Mouse (Mus musculus) Patski (cell line): ENCODE measurements around the gene Slu7. TPM values are rescaled to one million over a fixed set of nuclear protein-coding genes. Genes with fewer than 3 reads are reported as not detected.

Source experiments
- ATAC-seq: fragments of 100-300 bp; one replicate; pipeline ENCODE4 v1.8.0; 2021
- CTCF ChIA-PET: fragments of 350-600 bp; sonication (Branson Sonifier 250); formaldehyde crosslinking; loops from one replicate; lab custom pipeline; 2022; ENCODE audit warnings: inconsistent platforms; lab: Charles Lee
- POLR2A ChIA-PET: fragments of 350-600 bp; sonication (Branson Sonifier 250); formaldehyde crosslinking; loops from one replicate; lab custom pipeline; 2022; ENCODE audit warnings: antibody characterized with exemption, inconsistent platforms; lab: Charles Lee
- DNase-seq: peaks from one replicate; pipeline ENCODE4 v3.0.0-alpha.2; 2011; ENCODE audit warnings: low read depth, low spot score
- H3K27me3 ChIP-seq: fragments of 371-371 bp; one replicate; pipeline ENCODE4 v1.5.1; 2021
- CTCF ChIP-seq: fragments of 100-300 bp; IDR thresholded peaks from one replicate; pipeline ENCODE4 v1.5.1; 2021
- in situ Hi-C: fragments of 300-500 bp; cut with MboI; formaldehyde crosslinking; loops from 3 replicates; pipeline ENCODE4 v1.11.1; 2018; ENCODE audit warnings: low pct_unique_long_range_greater_than_20kb, mixed read lengths
- polyA plus RNA-seq: library from polyadenylated mRNA; unstranded; gene quantifications from one replicate; pipeline ENCODE4 v1.2.3, GENCODE M21; 2021

Slu7 gene
- polyA plus RNA-seq, 1 experiment from 2014 or later: 55.8 TPM

DNA sequence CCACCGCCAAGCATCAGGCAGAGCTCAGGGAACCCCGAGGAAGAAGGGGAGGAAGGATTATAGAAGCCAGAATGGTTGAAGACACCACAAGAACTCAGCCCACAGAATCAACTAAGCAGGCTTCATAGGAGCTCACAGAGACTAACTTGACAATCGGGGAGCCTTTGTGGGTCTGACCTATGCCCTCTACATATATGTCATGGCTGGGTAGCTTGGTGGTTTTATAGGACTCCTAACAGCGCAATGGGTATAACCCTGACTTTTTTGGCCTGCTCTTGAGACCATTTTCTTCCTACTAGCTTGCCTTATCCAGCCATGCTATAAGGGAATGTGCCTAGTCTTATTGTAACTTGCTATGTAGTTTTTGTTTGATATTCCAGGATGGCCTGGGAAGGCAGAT, 37.3 kb upstream of the Slu7 start:
- CTCF ChIA-PET: interaction anchor here (1.5 kb wide), 1 partner anchor 16 kb away, joined by 3 read pairs; no protein-coding TSS in a partner anchor
- no peak for TF ChIP-seq CTCF
- DNase-seq (no peak), ATAC-seq (no peak)
- peaks cover 47% of the 10 kb centered on the region for H3K27me3 ChIP-seq
- in situ Hi-C loops: no loop called here
- POLR2A ChIA-PET: no interaction called here

DNA sequence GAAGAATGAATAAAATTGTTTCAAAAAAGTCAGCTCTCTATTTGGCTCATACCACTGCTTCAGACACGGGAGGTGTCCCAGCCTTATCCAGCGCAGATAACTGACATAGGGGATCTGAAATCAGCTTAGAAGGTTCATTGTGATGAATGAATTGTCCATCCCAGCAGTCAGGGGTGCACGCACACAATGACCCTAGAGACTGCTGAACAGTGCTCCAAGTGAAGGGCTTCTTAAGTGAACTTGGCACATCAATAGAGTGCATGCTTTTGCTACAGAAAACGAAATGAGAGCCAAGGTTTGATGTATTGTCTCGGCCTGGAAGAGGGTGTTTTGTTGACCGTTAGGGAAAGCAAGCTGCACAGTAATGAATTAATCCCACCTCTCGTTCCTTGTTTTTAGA, 36.9 kb upstream of the Slu7 start:
- ChIA-PET CTCF (interaction anchor here (1.5 kb wide), 1 partner anchor 15 kb away, joined by 3 read pairs; no protein-coding TSS in a partner anchor), POLR2A (no interaction called here)
- H3K27me3 ChIP-seq: peaks cover 51% of the 10 kb centered on the region
- in situ Hi-C loops: no loop called here
- no peak for TF ChIP-seq CTCF
- no peak for ATAC-seq
- DNase-seq: no peak

DNA sequence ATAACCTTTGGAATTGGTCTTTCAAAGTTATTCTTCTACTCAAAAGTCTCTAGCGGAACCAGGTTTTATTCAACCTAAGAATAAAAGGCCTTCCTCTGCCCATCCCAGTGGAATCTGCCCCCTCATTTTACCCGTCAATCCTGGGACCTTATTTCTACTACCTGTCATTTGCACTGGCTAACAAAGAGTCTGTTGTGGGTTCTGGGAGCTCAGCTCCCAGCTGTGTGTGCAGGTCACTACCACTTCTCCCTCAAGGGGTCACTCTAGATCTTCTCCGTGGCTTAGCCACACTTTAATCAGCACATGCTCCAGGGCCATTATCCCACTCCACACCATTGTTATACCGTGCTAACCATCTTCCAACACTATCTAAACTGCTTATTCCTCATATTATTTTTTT, 34.2 kb upstream of the Slu7 start:
- ChIA-PET POLR2A (interaction anchor here (0.6 kb wide), 1 partner anchor 11 kb away, joined by 3 read pairs; no protein-coding TSS in a partner anchor), CTCF (interaction anchor here (1.2 to 1.6 kb wide), 2 partner anchors 9 to 12 kb away, joined by 3 to 5 read pairs; no protein-coding TSS in a partner anchor)
- peak; percentile 55 for TF ChIP-seq CTCF
- ATAC-seq (peak; percentile 51), DNase-seq (no peak)
- H3K27me3 ChIP-seq: peaks cover 55% of the 10 kb centered on the region
- in situ Hi-C loops: no loop called here

DNA sequence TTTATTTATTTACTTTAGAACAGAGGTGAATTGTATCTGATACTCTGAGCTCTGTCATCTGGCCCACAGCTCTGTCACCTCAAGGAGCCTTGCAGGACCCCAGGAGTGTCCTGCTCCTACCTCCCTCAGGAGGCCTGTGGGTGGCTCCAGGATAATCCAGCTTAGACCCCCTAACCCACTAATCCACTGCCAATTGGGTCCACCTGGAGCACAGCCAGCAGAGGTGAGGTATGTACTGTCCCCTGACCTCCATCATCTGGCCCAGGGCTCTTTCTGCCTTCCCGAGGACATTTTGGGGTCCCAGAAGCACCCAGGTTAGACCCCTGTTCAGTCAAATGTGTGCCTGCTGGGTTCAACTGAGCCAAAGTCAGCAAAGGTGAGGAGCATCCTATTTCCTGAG, 33.4 kb upstream of the Slu7 start:
- in situ Hi-C loops: no loop called here
- POLR2A ChIA-PET: no interaction called here

DNA sequence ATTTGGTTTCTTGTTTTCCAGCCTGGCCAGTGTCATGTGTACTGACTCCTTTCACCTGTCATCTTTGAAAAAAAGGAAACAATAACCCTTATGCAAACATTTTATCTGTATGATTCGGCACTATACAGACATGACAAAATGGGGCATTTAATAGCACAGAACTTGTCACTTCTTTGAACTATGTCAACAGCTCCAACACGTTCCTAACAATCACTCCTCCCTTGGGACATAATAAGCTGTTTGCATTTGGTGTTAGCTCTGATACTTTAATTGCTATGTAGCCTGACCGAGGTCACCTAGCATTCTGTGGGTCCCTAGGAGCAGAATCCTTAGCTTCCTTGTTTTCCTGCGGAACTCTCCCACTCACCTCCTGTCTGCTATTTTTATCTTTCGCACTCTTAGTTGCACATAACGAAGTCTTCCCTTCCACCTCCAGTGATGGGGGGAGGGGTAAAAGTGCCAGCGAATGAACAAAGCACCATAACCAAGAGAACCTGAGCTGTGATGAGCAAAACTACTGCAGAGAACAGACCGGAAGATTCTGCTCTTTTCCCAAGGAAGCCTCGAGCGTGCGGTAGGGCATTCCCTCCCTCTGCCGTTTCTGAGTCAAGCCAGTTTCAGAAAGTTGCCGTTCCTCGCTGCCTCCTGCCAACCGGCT, 29.3 kb upstream of the Slu7 start:
- ATAC-seq (no peak), DNase-seq (no peak)
- ChIA-PET POLR2A (no interaction called here), CTCF (interaction anchor here (0.8 kb wide), 1 partner anchor 8 kb away, joined by 3 read pairs; no protein-coding TSS in a partner anchor)
- in situ Hi-C loops: no loop called here
- TF ChIP-seq CTCF: no peak
- peaks cover 62% of the 10 kb centered on the region for H3K27me3 ChIP-seq

More for the DNA sequence above, 33.4 kb upstream of the Slu7 start:
- no peak for TF ChIP-seq CTCF
- CTCF ChIA-PET: interaction anchor here (1.6 kb wide), 1 partner anchor 12 kb away, joined by 3 read pairs; no protein-coding TSS in a partner anchor
- ATAC-seq (no peak), DNase-seq (no peak)
- H3K27me3 ChIP-seq: peaks cover 62% of the 10 kb centered on the region

DNA sequence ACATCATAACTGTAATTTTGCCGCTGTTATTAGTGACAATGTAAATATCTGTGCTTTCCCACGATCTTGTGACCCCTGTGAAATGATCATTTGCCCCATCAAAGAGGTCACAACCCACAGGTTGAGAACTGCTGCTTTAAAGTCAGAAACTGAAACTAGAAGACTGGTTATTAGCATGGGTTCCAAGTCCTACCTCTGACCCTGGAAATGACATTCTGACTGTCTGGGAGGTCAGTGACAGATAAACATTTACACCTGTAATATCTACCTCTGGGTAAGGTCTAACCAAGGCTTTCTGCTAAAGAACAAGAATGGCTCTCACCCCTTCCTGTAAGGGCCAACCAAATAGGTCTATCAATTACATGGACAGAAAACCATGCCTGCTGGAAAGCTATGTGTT, 24.7 kb upstream of the Slu7 start:
- H3K27me3 ChIP-seq: peaks cover 31% of the 10 kb centered on the region
- POLR2A ChIA-PET: no interaction called here
- ATAC-seq (no peak), DNase-seq (no peak)
- TF ChIP-seq CTCF: no peak
- CTCF ChIA-PET: no interaction called here
- in situ Hi-C loops: no loop called here

DNA sequence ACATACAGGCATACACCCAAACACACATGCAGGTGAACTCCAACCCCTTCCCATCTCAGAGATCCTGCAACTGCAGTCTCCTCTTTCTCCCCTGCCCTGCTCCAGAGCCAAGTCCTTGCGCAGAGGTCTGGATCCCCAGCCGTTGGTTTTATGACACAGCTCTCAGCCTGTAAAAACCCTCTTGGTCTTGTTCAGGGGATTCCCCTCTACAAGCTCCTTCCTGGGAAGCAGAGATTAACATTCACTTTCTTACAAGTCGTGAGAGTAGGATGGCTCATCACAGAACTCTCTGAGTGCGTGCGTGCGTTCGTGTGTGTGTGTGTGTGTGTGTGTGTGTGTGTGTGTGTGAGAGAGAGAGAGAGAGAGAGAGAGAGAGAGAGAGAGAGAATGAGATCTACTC, 23.3 kb upstream of the Slu7 start:
- H3K27me3 ChIP-seq: peaks cover 19% of the 10 kb centered on the region
- DNase-seq (no peak), ATAC-seq (no peak)
- CTCF ChIA-PET: no interaction called here
- POLR2A ChIA-PET: interaction anchor here (0.9 kb wide), 1 partner anchor 11 kb away, joined by 3 read pairs; no protein-coding TSS in a partner anchor
- in situ Hi-C loops: no loop called here
- no peak for TF ChIP-seq CTCF

DNA sequence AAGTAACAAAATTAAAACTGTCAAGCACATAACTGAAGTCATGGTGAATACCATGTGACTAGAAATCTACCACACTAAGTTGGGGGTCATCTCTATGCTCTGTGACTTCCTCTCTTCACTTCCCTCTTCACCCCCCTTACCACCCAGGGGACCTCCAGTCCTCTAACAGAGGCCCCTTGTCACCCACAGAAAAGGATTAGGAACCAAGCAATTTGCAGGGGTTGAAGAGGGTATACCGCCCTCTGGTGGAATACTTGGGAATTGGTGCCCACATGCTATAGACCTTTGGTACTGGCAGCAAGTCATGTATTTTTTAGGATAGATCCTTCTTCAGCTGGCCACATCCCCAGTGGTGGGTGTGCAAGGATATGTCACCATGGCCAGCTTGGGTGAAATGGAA, 22.1 kb upstream of the Slu7 start:
- ChIA-PET CTCF (interaction anchor here (0.7 to 2.1 kb wide), 6 partner anchors 8 to 19 kb away, joined by 3 to 12 read pairs (median 4); partner anchors contain the start of gene Pttg1), POLR2A (no interaction called here)
- H3K27me3 ChIP-seq: peaks cover 16% of the 10 kb centered on the region
- TF ChIP-seq CTCF: peak; percentile 84
- ATAC-seq (peak; percentile 54), DNase-seq (peak; percentile 9)
- in situ Hi-C loops: no loop called here

DNA sequence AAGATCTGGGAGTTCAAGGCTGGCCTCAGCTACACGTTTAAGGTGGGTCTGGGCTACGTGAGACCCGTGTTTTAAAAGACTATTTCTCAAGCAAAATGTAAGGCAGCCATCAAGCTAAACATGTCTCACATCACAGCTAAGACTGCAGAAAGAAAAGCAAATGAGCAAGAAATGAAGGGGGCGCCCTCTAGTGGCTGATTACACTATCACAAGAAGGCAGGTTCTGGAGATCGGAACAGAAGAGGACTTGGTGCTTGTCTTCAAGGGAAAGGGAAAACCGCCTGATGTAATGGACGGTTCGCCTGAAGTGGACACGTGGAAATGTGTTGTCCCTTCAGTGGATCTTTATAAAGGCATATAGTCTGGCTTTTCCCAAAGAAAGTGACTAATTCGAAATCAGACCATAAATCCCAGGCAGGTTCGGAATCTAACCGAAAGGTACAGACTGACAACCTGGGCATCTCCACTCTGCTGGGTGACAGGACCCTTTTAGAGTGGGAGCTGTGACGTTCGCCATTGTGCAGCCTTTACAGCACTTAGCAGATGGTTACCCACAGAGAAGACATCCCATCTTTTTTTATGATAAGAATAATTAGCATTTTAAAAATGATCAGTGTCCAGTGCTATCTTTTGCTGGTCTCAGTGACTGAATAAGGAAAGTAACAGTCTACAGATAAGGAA, 20.6 kb upstream of the Slu7 start:
- ATAC-seq (peak; percentile 75), DNase-seq (no peak)
- peak; percentile 81 for TF ChIP-seq CTCF
- H3K27me3 ChIP-seq: peaks cover 16% of the 10 kb centered on the region
- POLR2A ChIA-PET: no interaction called here
- in situ Hi-C loops: no loop called here
- CTCF ChIA-PET: interaction anchor here (1.1 to 2.1 kb wide), 5 partner anchors 9 to 71 kb away, joined by 3 to 12 read pairs (median 5); partner anchors contain the start of gene Pttg1

DNA sequence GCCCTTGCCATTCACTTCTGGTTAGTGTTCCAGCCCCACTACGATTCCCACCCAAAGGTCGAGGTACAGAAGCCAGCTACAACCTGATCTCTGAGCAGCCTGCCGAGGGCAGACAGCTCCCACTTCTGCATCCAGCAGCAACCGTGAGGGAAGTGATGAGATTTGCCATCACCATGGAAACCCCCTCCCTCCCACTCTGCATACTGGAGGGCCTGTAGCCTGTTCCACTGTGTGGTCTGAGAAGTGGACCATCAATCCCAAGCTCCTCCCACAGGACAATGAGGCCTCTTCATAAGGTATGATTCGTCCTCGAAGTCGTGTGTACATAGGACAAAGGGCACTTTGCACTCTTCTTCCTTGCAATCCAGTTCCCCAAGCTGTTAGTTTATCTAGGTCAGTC, 16.3 kb upstream of the Slu7 start:
- ChIA-PET POLR2A (no interaction called here), CTCF (interaction anchor here (1.5 kb wide), 1 partner anchor 8 kb away, joined by 4 read pairs; the partner anchor contains the start of gene Pttg1)
- in situ Hi-C loops: no loop called here
- DNase-seq: no peak
- ATAC-seq: no peak
- peaks cover 3% of the 10 kb centered on the region for H3K27me3 ChIP-seq
- TF ChIP-seq CTCF: no peak

DNA sequence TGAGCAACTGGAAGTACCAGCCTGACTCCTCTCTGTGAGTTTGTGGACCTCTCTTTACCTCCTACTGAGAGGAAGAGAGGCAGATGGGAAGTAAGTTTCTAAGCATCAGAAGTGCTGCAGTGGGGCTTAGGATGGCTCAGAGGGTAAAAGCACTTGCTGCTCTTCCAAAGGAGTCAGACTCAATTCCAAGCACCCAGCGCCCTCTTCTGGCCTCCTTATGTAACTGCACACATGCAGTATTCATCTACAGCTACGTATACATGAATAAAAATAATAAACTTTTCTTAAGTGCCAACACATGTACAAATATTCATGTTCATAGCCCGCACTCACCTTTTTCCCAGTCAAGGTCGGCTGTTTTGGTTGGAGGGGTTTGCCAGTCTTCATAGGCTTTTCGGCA, 9.2 kb upstream of the Slu7 start:
- POLR2A ChIA-PET: no interaction called here
- no peak for ATAC-seq
- TF ChIP-seq CTCF: peak; percentile 38
- CTCF ChIA-PET: interaction anchor here (2.0 kb wide), 1 partner anchor 12 kb away, joined by 12 read pairs; no protein-coding TSS in a partner anchor
- H3K27me3 ChIP-seq: peaks cover 7% of the 10 kb centered on the region
- DNase-seq: no peak
- in situ Hi-C loops: no loop called here
